Mouse (Mus musculus) small intestine, adult 2 months (tissue): ENCODE measurements around the gene Ppfia1.

Source experiments
- CTCF ChIP-seq: fragments of 200-500 bp; IDR thresholded peaks from 2 replicates; pipeline ENCODE4 v1.5.1; 2012; ENCODE audit warnings: low read depth, mild to moderate bottlenecking, control low read depth, inconsistent platforms, low read length, moderate library complexity, mixed read lengths; ENCODE audit not compliant: insufficient replicate concordance, insufficient read length; ENCODE audit errors: extremely low read depth
- POLR2A ChIP-seq: fragments of 200-500 bp; IDR thresholded peaks from 2 replicates; pipeline ENCODE4 v1.6.1; 2012; ENCODE audit warnings: low read depth, mild to moderate bottlenecking, control low read depth, inconsistent platforms, low read length, moderate library complexity

DNA sequence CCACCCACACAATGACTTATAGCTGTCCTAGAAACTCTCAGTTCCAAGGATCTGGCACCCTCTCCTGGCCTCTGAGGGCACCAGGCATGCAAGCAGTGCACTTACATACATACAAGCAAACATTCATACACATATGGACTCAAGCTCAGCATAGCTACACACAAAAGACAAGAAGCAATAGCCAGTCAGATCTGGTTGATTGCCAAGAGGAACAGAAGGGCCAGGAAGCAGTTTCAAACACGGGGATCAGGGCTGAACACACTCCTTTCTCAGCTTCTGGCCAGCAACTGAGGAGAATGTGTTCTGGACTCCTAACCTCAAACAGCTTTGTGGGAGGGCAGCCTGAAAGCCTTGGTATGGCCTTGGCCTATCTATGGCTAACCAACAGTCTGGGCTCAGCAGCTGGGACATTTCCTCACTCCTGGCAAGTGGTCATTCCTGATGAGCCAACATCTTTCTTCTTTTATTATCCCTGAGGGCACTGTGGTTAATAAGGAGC lies 25.8 kb downstream of the Ppfia1 start:
- TF ChIP-seq CTCF (no peak), POLR2A (no peak)
